Mouse (Mus musculus) liver, adult 2 months (tissue): ENCODE measurements at regions not wholly inside any gene's neighbourhood (a gene's known extent, or its start where the extent isn't known, plus 50 kb on each side); places are given as distances from the start of the nearest gene placed in this dataset.

ENCODE experiments used
- CTCF ChIP-seq: fragments of 200-500 bp; IDR thresholded peaks from 2 replicates; pipeline ENCODE4 v1.5.1; 2011; ENCODE audit warnings: low read depth, low read length, control low read depth
- POLR2A ChIP-seq: fragments of 200-500 bp; IDR thresholded peaks from 2 replicates; pipeline ENCODE4 v1.6.1; 2011; ENCODE audit warnings: low read length, control low read depth; ENCODE audit not compliant: insufficient read depth; ENCODE audit errors: extremely low read depth

GRCm38 (mm10) chr13:41546063-41546462, 58.9 kb upstream of the Nedd9 start:
- no peak for TF ChIP-seq CTCF
- TF ChIP-seq POLR2A: no peak
